Mouse (Mus musculus) stomach, postnatal 0 days (tissue): ENCODE measurements at regions not wholly inside any gene's neighbourhood (a gene's known extent, or its start where the extent isn't known, plus 50 kb on each side); places are given as distances from the start of the nearest gene placed in this dataset.

Experiments
- CTCF ChIP-seq: IDR thresholded peaks from 2 replicates; pipeline ENCODE4 v1.5.1; 2016; ENCODE audit warnings: antibody characterized with exemption, low read depth, mild to moderate bottlenecking, moderate library complexity
- EP300 ChIP-seq: optimal IDR thresholded peaks from 2 replicates; pipeline ENCODE3; 2016; ENCODE audit warnings: antibody characterized with exemption

- TF ChIP-seq CTCF (no peak), EP300 (no peak)
These were observed 127.5 kb downstream of the Fam173b start for GRCm38 (mm10) chr15:31729133-31729532.
